Mouse (Mus musculus): ENCODE measurements around the gene Uimc1. TPM values are rescaled to one million over a fixed set of nuclear protein-coding genes. Genes with fewer than 3 reads are reported as not detected.

Gene Uimc1
- polyA plus RNA-seq (2014; fragmentation: Nextera tagmentation; extraction: Ambion mirVana), result 29.1 and 29.6 TPM in 2 replicates

DNA sequence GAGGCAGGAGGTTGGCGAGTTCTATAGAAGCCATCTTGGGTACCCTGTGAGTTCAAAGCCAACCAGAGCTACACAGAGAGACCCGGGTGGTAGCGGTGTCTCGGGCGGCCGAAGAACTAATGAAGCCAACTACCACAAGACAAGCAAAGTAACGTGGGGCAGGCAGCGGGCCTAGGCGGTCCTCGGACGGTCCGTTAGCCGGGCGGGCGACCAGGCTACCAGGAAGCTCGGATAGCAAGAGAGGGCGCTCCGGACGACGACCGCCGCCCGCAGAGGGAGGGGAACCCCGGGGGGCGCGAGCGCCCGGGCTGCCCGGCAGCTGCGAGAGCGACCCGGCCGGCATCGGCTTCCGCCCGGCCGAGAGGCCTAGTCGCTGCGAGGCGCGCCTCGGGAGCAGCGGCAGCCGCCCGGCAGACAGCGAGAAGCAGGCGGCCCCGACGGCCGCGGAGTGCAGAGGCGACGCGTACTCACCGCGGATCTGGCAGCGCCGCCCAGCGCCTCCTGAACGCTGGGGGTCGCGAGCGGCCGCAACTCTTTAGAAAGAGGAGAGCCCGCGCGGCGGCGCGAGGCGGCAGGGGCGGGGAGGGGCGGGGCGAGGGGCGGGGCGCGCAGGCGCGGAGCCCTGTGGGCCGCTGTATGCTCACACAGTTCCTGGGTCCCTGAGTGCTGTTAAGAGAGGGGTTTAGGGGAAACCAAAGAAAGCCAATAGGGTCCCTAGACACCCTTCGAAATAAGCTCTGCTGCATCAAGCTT, at the start of gene Uimc1:
Uimc1 (minus strand) TSS at position 575 of the 753 bp plus-strand sequence.
- H3K9me3 ChIP-seq (ENCODE audit: control insufficient read depth, low read depth, low read length), result no peaks in the 10 kb centered on the region
- no peaks in the 10 kb centered on the region for H3K36me3 ChIP-seq (ENCODE audit: control insufficient read depth, insufficient read depth, low read length)
- peak within 1 kb of the TSS; percentile 58 for H3K4me2 ChIP-seq (replicated peaks; ENCODE audit: low read depth, low read length)
- peak; percentile 91 for ATAC-seq (ENCODE audit: insufficient number of reproducible peaks, insufficient read depth, low FRiP score, low read depth)
- WGBS, result under 1% methylated on average over 74 of the region's 81 CpGs
- H3K9ac ChIP-seq (replicated peaks; ENCODE audit: low read depth, low read length), result peak within 1 kb of the TSS; percentile 88
- no peaks in the 10 kb centered on the region for H3K27me3 ChIP-seq (ENCODE audit: control insufficient read depth, insufficient read depth, low read length)
- H3K4me1 ChIP-seq (ENCODE audit: control insufficient read depth, insufficient read depth, low read length), result peaks cover 5% of the 10 kb centered on the region; the same call in 1 of the 2 replicates
- H3K4me3 ChIP-seq (ENCODE audit: low read depth, low read length), result peak within 1 kb of the TSS; percentile 84
- H3K27ac ChIP-seq (ENCODE audit: low read length), result peak within 1 kb of the TSS; percentile 91

- H3K27me3 ChIP-seq (ENCODE audit: control insufficient read depth, insufficient read depth, low read length), result no peaks in the 10 kb centered on the region
- no peak overlapping the region for H3K4me2 ChIP-seq (replicated peaks; ENCODE audit: low read depth, low read length)
- H3K36me3 ChIP-seq (ENCODE audit: control insufficient read depth, insufficient read depth, low read length), result no peaks in the 10 kb centered on the region
- no peak overlapping the region for H3K4me3 ChIP-seq (ENCODE audit: low read depth, low read length)
- H3K9ac ChIP-seq (replicated peaks; ENCODE audit: low read depth, low read length), result no peak overlapping the region
- H3K9me3 ChIP-seq (ENCODE audit: control insufficient read depth, low read depth, low read length), result no peaks in the 10 kb centered on the region
- WGBS, result 66% methylated on average over 2 of the region's 2 CpGs
- no peak overlapping the region for H3K27ac ChIP-seq (ENCODE audit: low read length)
- H3K4me1 ChIP-seq (ENCODE audit: control insufficient read depth, insufficient read depth, low read length), result no peaks in the 10 kb centered on the region
- ATAC-seq (ENCODE audit: insufficient number of reproducible peaks, insufficient read depth, low FRiP score, low read depth), result no peak
Observed at GRCm38 (mm10) chr13:55140271-55140670, 40.2 kb upstream of the Uimc1 start.

DNA sequence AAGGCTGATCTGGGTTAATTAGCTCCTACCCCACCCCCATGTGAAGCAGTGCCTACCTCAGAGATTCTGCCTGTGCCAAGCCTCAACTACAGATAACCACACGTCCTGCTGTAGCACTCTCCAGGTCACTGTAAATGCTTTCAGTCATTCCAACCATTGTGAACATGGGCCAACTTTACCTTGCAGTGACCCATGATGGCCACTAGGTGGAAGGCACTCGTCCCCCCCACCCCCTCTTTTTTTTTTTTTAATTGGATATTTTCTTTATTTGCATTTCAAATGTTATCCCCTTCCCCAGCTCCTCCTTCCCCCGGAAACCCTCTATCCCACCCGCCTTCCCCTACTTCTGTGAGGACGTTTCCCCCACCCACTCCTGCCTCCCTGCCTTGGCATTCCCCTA, 35.3 kb upstream of the Uimc1 start:
- H3K27me3 ChIP-seq (ENCODE audit: control insufficient read depth, insufficient read depth, low read length), result no peaks in the 10 kb centered on the region
- H3K9me3 ChIP-seq (ENCODE audit: control insufficient read depth, low read depth, low read length), result no peaks in the 10 kb centered on the region
- no peak for ATAC-seq (ENCODE audit: insufficient number of reproducible peaks, insufficient read depth, low FRiP score, low read depth)
- no peak overlapping the region for H3K4me2 ChIP-seq (replicated peaks; ENCODE audit: low read depth, low read length)
- H3K4me1 ChIP-seq (ENCODE audit: control insufficient read depth, insufficient read depth, low read length), result no peaks in the 10 kb centered on the region
- H3K27ac ChIP-seq (ENCODE audit: low read length), result no peak overlapping the region
- peaks cover 18% of the 10 kb centered on the region for H3K36me3 ChIP-seq (ENCODE audit: control insufficient read depth, insufficient read depth, low read length)
- no peak overlapping the region for H3K9ac ChIP-seq (replicated peaks; ENCODE audit: low read depth, low read length)
- H3K4me3 ChIP-seq (ENCODE audit: low read depth, low read length), result no peak overlapping the region
- 7% methylated on average over 5 of the region's 5 CpGs for WGBS

- Histone ChIP-seq H3K27me3 (ENCODE audit: control insufficient read depth, insufficient read depth, low read length) (no peaks in the 10 kb centered on the region), H3K9me3 (ENCODE audit: control insufficient read depth, low read depth, low read length) (no peaks in the 10 kb centered on the region), H3K4me3 (ENCODE audit: low read depth, low read length) (no peak within 1 kb of the TSS), H3K4me2 (replicated peaks; ENCODE audit: low read depth, low read length) (no peak within 1 kb of the TSS), H3K4me1 (ENCODE audit: control insufficient read depth, insufficient read depth, low read length) (no peaks in the 10 kb centered on the region), H3K36me3 (ENCODE audit: control insufficient read depth, insufficient read depth, low read length) (peaks cover 25% of the 10 kb centered on the region), H3K9ac (replicated peaks; ENCODE audit: low read depth, low read length) (no peak within 1 kb of the TSS), H3K27ac (ENCODE audit: low read length) (no peak within 1 kb of the TSS)
- WGBS, result 97% methylated on average over 2 of the region's 2 CpGs
- no peak for ATAC-seq (ENCODE audit: insufficient number of reproducible peaks, insufficient read depth, low FRiP score, low read depth)
Observed at GRCm38 (mm10) chr13:55133448-55133847, 33.3 kb upstream of the Uimc1 start, which contains the start of gene Gm17617. TSS of gene Gm17617 (minus strand) at chr13:55133548.

GRCm38 (mm10) chr13:55124903-55125302, 24.8 kb upstream of the Uimc1 start:
- Histone ChIP-seq H3K4me3 (ENCODE audit: low read depth, low read length) (no peak overlapping the region), H3K9me3 (ENCODE audit: control insufficient read depth, low read depth, low read length) (no peaks in the 10 kb centered on the region), H3K9ac (replicated peaks; ENCODE audit: low read depth, low read length) (no peak overlapping the region), H3K4me2 (replicated peaks; ENCODE audit: low read depth, low read length) (no peak overlapping the region), H3K36me3 (ENCODE audit: control insufficient read depth, insufficient read depth, low read length) (peaks cover 29% of the 10 kb centered on the region), H3K27ac (ENCODE audit: low read length) (no peak overlapping the region), H3K27me3 (ENCODE audit: control insufficient read depth, insufficient read depth, low read length) (no peaks in the 10 kb centered on the region), H3K4me1 (ENCODE audit: control insufficient read depth, insufficient read depth, low read length) (no peaks in the 10 kb centered on the region)
- 94% methylated on average over 6 of the region's 6 CpGs for WGBS
- no peak for ATAC-seq (ENCODE audit: insufficient number of reproducible peaks, insufficient read depth, low FRiP score, low read depth)

GRCm38 (mm10) chr13:55114375-55114774, 14.3 kb upstream of the Uimc1 start:
- H3K4me2 ChIP-seq (replicated peaks; ENCODE audit: low read depth, low read length), result no peak overlapping the region
- H3K9ac ChIP-seq (replicated peaks; ENCODE audit: low read depth, low read length), result no peak overlapping the region
- H3K9me3 ChIP-seq (ENCODE audit: control insufficient read depth, low read depth, low read length), result no peaks in the 10 kb centered on the region
- H3K36me3 ChIP-seq (ENCODE audit: control insufficient read depth, insufficient read depth, low read length), result peaks cover 25% of the 10 kb centered on the region
- H3K27me3 ChIP-seq (ENCODE audit: control insufficient read depth, insufficient read depth, low read length), result no peaks in the 10 kb centered on the region
- ATAC-seq (ENCODE audit: insufficient number of reproducible peaks, insufficient read depth, low FRiP score, low read depth), result no peak
- WGBS, result 72% methylated on average over 6 of the region's 6 CpGs
- H3K4me1 ChIP-seq (ENCODE audit: control insufficient read depth, insufficient read depth, low read length), result no peaks in the 10 kb centered on the region
- H3K27ac ChIP-seq (ENCODE audit: low read length), result no peak overlapping the region
- H3K4me3 ChIP-seq (ENCODE audit: low read depth, low read length), result no peak overlapping the region

GRCm38 (mm10) chr13:55107694-55108093, 7.6 kb upstream of the Uimc1 start:
- Histone ChIP-seq H3K27me3 (ENCODE audit: control insufficient read depth, insufficient read depth, low read length) (no peaks in the 10 kb centered on the region), H3K9ac (replicated peaks; ENCODE audit: low read depth, low read length) (no peak overlapping the region), H3K27ac (ENCODE audit: low read length) (no peak overlapping the region), H3K4me3 (ENCODE audit: low read depth, low read length) (no peak overlapping the region), H3K4me2 (replicated peaks; ENCODE audit: low read depth, low read length) (no peak overlapping the region), H3K9me3 (ENCODE audit: control insufficient read depth, low read depth, low read length) (no peaks in the 10 kb centered on the region), H3K36me3 (ENCODE audit: control insufficient read depth, insufficient read depth, low read length) (peaks cover 5% of the 10 kb centered on the region; the same call in 1 of the 2 replicates), H3K4me1 (ENCODE audit: control insufficient read depth, insufficient read depth, low read length) (peaks cover 6% of the 10 kb centered on the region; the same call in 1 of the 2 replicates)
- no peak for ATAC-seq (ENCODE audit: insufficient number of reproducible peaks, insufficient read depth, low FRiP score, low read depth)
- 87% methylated on average over 8 of the region's 8 CpGs for WGBS

DNA sequence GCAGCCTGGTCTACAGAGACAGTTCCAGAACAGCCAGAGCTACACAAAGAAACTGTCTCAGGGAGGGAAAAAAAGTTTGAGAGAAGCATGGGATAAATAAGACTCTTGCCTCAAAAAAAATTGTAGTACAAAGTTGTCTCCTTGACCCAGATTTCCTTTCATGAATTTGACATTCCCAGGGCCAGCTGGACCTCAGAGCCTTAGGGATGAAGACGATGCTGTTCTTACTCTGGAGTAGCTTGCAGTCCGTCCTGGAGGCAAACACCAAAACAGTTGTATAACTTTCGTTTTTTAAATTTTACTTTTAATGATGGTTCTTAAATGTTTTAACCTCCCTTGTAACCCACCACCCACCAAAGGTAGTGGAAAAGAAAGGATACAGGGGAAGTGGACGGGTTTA, 7.0 kb upstream of the Uimc1 start:
- H3K27ac ChIP-seq (ENCODE audit: low read length), result no peak overlapping the region
- no peak for ATAC-seq (ENCODE audit: insufficient number of reproducible peaks, insufficient read depth, low FRiP score, low read depth)
- peaks cover 5% of the 10 kb centered on the region; the same call in 1 of the 2 replicates for H3K36me3 ChIP-seq (ENCODE audit: control insufficient read depth, insufficient read depth, low read length)
- 89% methylated on average over 4 of the region's 4 CpGs for WGBS
- H3K9me3 ChIP-seq (ENCODE audit: control insufficient read depth, low read depth, low read length), result no peaks in the 10 kb centered on the region
- H3K27me3 ChIP-seq (ENCODE audit: control insufficient read depth, insufficient read depth, low read length), result no peaks in the 10 kb centered on the region
- peaks cover 6% of the 10 kb centered on the region; the same call in 1 of the 2 replicates for H3K4me1 ChIP-seq (ENCODE audit: control insufficient read depth, insufficient read depth, low read length)
- H3K4me2 ChIP-seq (replicated peaks; ENCODE audit: low read depth, low read length), result no peak overlapping the region
- no peak overlapping the region for H3K9ac ChIP-seq (replicated peaks; ENCODE audit: low read depth, low read length)
- H3K4me3 ChIP-seq (ENCODE audit: low read depth, low read length), result no peak overlapping the region

Data from stomach, embryonic 14.5 days (tissue).